In genomic region chr10:81564216-81564615, GRCm38 (mm10) we compare ENCODE assay signal across 7 mouse cellular contexts. TPM values are rescaled to one million over a fixed set of nuclear protein-coding genes. Genes with fewer than 3 reads are reported as not detected.
DNase-seq lines count a peak whose midpoint lies in the region; ATAC-seq lines count a peak whose summit lies in the region.

No protein-coding gene starts in this region.

- peaks cover 65% of the 10 kb centered on the region for H3K4me1 ChIP-seq in heart, embryonic 12.5 days (replicated peaks)
- H3K4me1 ChIP-seq in kidney, embryonic 14.5 days (ENCODE audit: control insufficient read depth, insufficient read depth, low read length): peaks cover 58% of the 10 kb centered on the region

- H3K9ac ChIP-seq in heart, embryonic 12.5 days: peak overlapping the region; percentile 65
- H3K9ac ChIP-seq in kidney, embryonic 14.5 days (ENCODE audit: low read depth, low read length): peak overlapping the region; percentile 12

- H3K9me3 ChIP-seq in heart, embryonic 12.5 days (replicated peaks): no peaks in the 10 kb centered on the region
- no peaks in the 10 kb centered on the region for H3K9me3 ChIP-seq in kidney, embryonic 14.5 days (ENCODE audit: control insufficient read depth, low read length)

- intact Hi-C loops in left cerebral cortex, postnatal 36 days (cut with DNase I): no loop called here

- peak; percentile 67 for DNase-seq in R1 (ENCODE audit: low read depth, low spot score)
- peak; percentile 45 to 57 for DNase-seq in cerebellum, postnatal 36 days
- peak; percentile 61 for DNase-seq in lung, postnatal 14 days
- DNase-seq in testis, postnatal 14 days (ENCODE audit: low spot score): peak; percentile 41
- DNase-seq in left cerebral cortex, postnatal 36 days (ENCODE audit: low spot score in 2 of 2): no peak

- no peaks in the 10 kb centered on the region for H3K27me3 ChIP-seq in heart, embryonic 12.5 days (replicated peaks)
- no peaks in the 10 kb centered on the region for H3K27me3 ChIP-seq in kidney, embryonic 14.5 days (ENCODE audit: control insufficient read depth, insufficient read depth, low read length)

- no peak for ATAC-seq in heart, embryonic 12.5 days (ENCODE audit: insufficient number of reproducible peaks, low FRiP score)
- ATAC-seq in kidney, embryonic 14.5 days (ENCODE audit: low FRiP score, low TSS enrichment): 0 out of 2 replicates have a peak, but pooled peaks have one; percentile 3

- H3K4me3 ChIP-seq in heart, embryonic 12.5 days: peak overlapping the region; percentile 30
- peak overlapping the region; percentile 26 for H3K4me3 ChIP-seq in kidney, embryonic 14.5 days (ENCODE audit: low read length)

- H3K27ac ChIP-seq in heart, embryonic 12.5 days (ENCODE audit: poor library complexity, severe bottlenecking): peak overlapping the region; percentile 69; the same call in 1 of the 2 replicates
- H3K27ac ChIP-seq in kidney, embryonic 14.5 days (ENCODE audit: low read depth, low read length): peak overlapping the region; percentile 31; the same call in 1 of the 2 replicates

- 2% methylated on average over 10 of the region's 10 CpGs for WGBS in heart, embryonic 12.5 days
- 1% methylated on average over 10 of the region's 10 CpGs for WGBS in kidney, embryonic 14.5 days

- peak overlapping the region; percentile 62 for H3K4me2 ChIP-seq in heart, embryonic 12.5 days
- H3K4me2 ChIP-seq in kidney, embryonic 14.5 days (replicated peaks; ENCODE audit: low read depth, low read length): peak overlapping the region; percentile 47

- peaks cover 55% of the 10 kb centered on the region for H3K36me3 ChIP-seq in heart, embryonic 12.5 days
- peaks cover 41% of the 10 kb centered on the region for H3K36me3 ChIP-seq in kidney, embryonic 14.5 days (ENCODE audit: control insufficient read depth, insufficient read depth, low read length)

RNA-seq across cellular contexts. Expression of gene Aes, which starts 4.9 kb away (rescaled TPM):
- polyA plus RNA-seq in heart, embryonic 12.5 days (2016; fragmentation: Nextera tagmentation; extraction: Ambion mirVana): 636 and 677 TPM in 2 replicates
- polyA plus RNA-seq in kidney, embryonic 14.5 days (2014; fragmentation: Nextera tagmentation; extraction: Ambion mirVana): 408 and 609 TPM in 2 replicates
- 100 to 1,000 TPM; 652 to 731 TPM for total RNA-seq in left cerebral cortex, postnatal 36 days (2021)

RNA-seq across cellular contexts. Expression of gene Tle2, which starts 10.1 kb away (rescaled TPM):
- polyA plus RNA-seq in heart, embryonic 12.5 days (2016; fragmentation: Nextera tagmentation; extraction: Ambion mirVana): 25.8 and 30.8 TPM in 2 replicates
- 29.3 and 30.4 TPM in 2 replicates for polyA plus RNA-seq in kidney, embryonic 14.5 days (2014; fragmentation: Nextera tagmentation; extraction: Ambion mirVana)
- total RNA-seq in left cerebral cortex, postnatal 36 days (2021): 10 to 100 TPM; 23.7 to 37.6 TPM

RNA-seq across cellular contexts. Expression of gene Gna11, which starts 19.2 kb away (rescaled TPM):
- polyA plus RNA-seq in heart, embryonic 12.5 days (2016; fragmentation: Nextera tagmentation; extraction: Ambion mirVana): 58.4 and 66.2 TPM in 2 replicates
- 77.7 and 89.2 TPM in 2 replicates for polyA plus RNA-seq in kidney, embryonic 14.5 days (2014; fragmentation: Nextera tagmentation; extraction: Ambion mirVana)
- 100 to 1,000 TPM; 103 to 115 TPM for total RNA-seq in left cerebral cortex, postnatal 36 days (2021)

RNA-seq across cellular contexts. Expression of gene Tle6, which starts 36.7 kb away (rescaled TPM):
- 27.2 and 27.4 TPM in 2 replicates for polyA plus RNA-seq in heart, embryonic 12.5 days (2016; fragmentation: Nextera tagmentation; extraction: Ambion mirVana)
- polyA plus RNA-seq in kidney, embryonic 14.5 days (2014; fragmentation: Nextera tagmentation; extraction: Ambion mirVana): 12.6 and 15.5 TPM in 2 replicates
- 10 to 100 TPM in 1 of 2 experiments, 1 to 10 TPM in 1; 9.7 to 10.9 TPM for total RNA-seq in left cerebral cortex, postnatal 36 days (2021)

RNA-seq across cellular contexts. Expression of gene Gna15, which starts 40.2 kb away (rescaled TPM):
- polyA plus RNA-seq in heart, embryonic 12.5 days (2016; fragmentation: Nextera tagmentation; extraction: Ambion mirVana): 1.9 and 2.3 TPM in 2 replicates
- polyA plus RNA-seq in kidney, embryonic 14.5 days (2014; fragmentation: Nextera tagmentation; extraction: Ambion mirVana): 0.23 and 0.60 TPM in 2 replicates
- 1 to 10 TPM; 2.3 to 3.1 TPM for total RNA-seq in left cerebral cortex, postnatal 36 days (2021)

Comparison
In these comparisons a context has a peak if more than half of its experiments do, and no peak if none do; other contexts are left out.
1. DNase-seq: peak in R1 (single experiment), cerebellum, postnatal 36 days (2 of 2), lung, postnatal 14 days (single experiment) and testis, postnatal 14 days (single experiment); none in left cerebral cortex, postnatal 36 days (0 of 2).